Mouse (Mus musculus): ENCODE data around the gene 4930502E18Rik. TPM values are rescaled to one million over a fixed set of nuclear protein-coding genes. Genes with fewer than 3 reads are reported as not detected.

4930502E18Rik gene
- polyA plus RNA-seq, 1 experiment from 2014 or later, result 0.23 TPM

GRCm38 (mm10) chrX:53752851-53753250 lies 28.2 kb downstream of the 4930502E18Rik start:
- 79% methylated on average over 1 of the region's 1 CpGs for WGBS
- ATAC-seq (replicated peaks), result no peak
- H3K27me3 ChIP-seq (replicated peaks), result no peaks in the 10 kb centered on the region
- H3K36me3 ChIP-seq (replicated peaks), result no peaks in the 10 kb centered on the region
- no peak overlapping the region for H3K9ac ChIP-seq
- H3K9me3 ChIP-seq, result no peaks in the 10 kb centered on the region
- H3K4me3 ChIP-seq, result no peak overlapping the region
- H3K4me1 ChIP-seq, result no peaks in the 10 kb centered on the region
- no peak overlapping the region for H3K27ac ChIP-seq
- H3K4me2 ChIP-seq, result no peak overlapping the region

DNA sequence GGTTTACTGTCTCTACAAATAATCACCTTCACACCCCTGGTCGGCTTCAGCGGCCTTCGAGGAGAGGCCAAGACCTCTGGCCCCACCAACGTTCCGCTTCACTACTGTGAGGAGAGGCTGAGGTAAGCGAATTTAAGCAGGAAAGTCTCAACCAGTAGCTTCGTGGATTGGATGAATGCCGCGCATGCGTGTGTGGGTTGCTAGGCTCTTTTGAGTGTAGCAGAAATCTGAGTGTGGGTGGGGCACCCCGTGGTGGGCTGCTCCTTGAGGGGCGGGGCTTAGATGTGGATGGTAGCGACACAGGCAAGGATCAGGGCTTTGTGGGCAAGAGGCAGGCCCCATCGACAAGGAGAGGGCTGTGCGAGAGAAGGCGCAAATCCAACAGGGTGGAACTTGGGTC lies 33.1 kb downstream of the 4930502E18Rik start, which contains the start of gene 1700013H16Rik:
Gene 1700013H16Rik (minus strand): TSS at position 96 of the 400 bp plus-strand sequence.
- Histone ChIP-seq H3K4me2 (no peak within 1 kb of the TSS), H3K9ac (no peak within 1 kb of the TSS), H3K9me3 (no peaks in the 10 kb centered on the region), H3K27me3 (replicated peaks) (no peaks in the 10 kb centered on the region), H3K4me3 (no peak within 1 kb of the TSS), H3K27ac (no peak within 1 kb of the TSS), H3K36me3 (replicated peaks) (no peaks in the 10 kb centered on the region), H3K4me1 (no peaks in the 10 kb centered on the region)
- no peak for ATAC-seq (replicated peaks)
- WGBS, result 92% methylated on average over 16 of the region's 16 CpGs

GRCm38 (mm10) chrX:53776276-53776675 lies 51.6 kb downstream of the 4930502E18Rik start, which contains the start of gene Zfp36l3:
Gene Zfp36l3 (minus strand): TSS chrX:53776394.
- Histone ChIP-seq H3K27ac (no peak within 1 kb of the TSS), H3K9me3 (no peaks in the 10 kb centered on the region), H3K4me3 (no peak within 1 kb of the TSS), H3K4me1 (no peaks in the 10 kb centered on the region), H3K9ac (no peak within 1 kb of the TSS), H3K27me3 (replicated peaks) (no peaks in the 10 kb centered on the region), H3K4me2 (no peak within 1 kb of the TSS), H3K36me3 (replicated peaks) (no peaks in the 10 kb centered on the region)
- ATAC-seq (replicated peaks), result no peak
- WGBS, result 91% methylated on average over 12 of the region's 12 CpGs

Other genes with a start within 250 kb of the 4930502E18Rik start
- gene Rtl8c, start 116.8 kb upstream of the 4930502E18Rik start, polyA plus RNA-seq (2015; fragmentation: Nextera tagmentation; extraction: Ambion mirVana), result 221 and 226 TPM in 2 replicates
- gene Gm14597, start 115.8 kb upstream of the 4930502E18Rik start, polyA plus RNA-seq (2015; fragmentation: Nextera tagmentation; extraction: Ambion mirVana), result 0.70 TPM in 1 of 2 replicates, not detected in the other
- gene Rtl8a, start 81.1 kb upstream of the 4930502E18Rik start, polyA plus RNA-seq (2015; fragmentation: Nextera tagmentation; extraction: Ambion mirVana), result 231 and 240 TPM in 2 replicates
- 192 and 194 TPM in 2 replicates for gene Rtl8b, start 54.4 kb upstream of the 4930502E18Rik start, polyA plus RNA-seq (2015; fragmentation: Nextera tagmentation; extraction: Ambion mirVana)
- 0.14 TPM in 1 of 2 replicates, not detected in the other for gene 1700013H16Rik, start 33.0 kb downstream of the 4930502E18Rik start, polyA plus RNA-seq (2015; fragmentation: Nextera tagmentation; extraction: Ambion mirVana)
- gene Zfp36l3, start 51.6 kb downstream of the 4930502E18Rik start, polyA plus RNA-seq (2015; fragmentation: Nextera tagmentation; extraction: Ambion mirVana), result not detected in 2 replicates
- gene Xlr, start 72.9 kb downstream of the 4930502E18Rik start, polyA plus RNA-seq (2015; fragmentation: Nextera tagmentation; extraction: Ambion mirVana), result 1.8 and 1.9 TPM in 2 replicates

Data from midbrain, embryonic 15.5 days (tissue).